Mouse (Mus musculus) small intestine, adult 2 months (tissue): ENCODE results near the gene Tnip3. TPM values are rescaled to one million over a fixed set of nuclear protein-coding genes. Genes with fewer than 3 reads are reported as not detected.

Source experiments
- H3K27ac ChIP-seq: fragments of 200-500 bp; 2 replicates; pipeline ENCODE4 v1.5.1; 2012; ENCODE audit warnings: low read depth, low read length, control low read depth, inconsistent platforms; ENCODE audit not compliant: insufficient read depth
- H3K27me3 ChIP-seq: fragments of 200-500 bp; 2 replicates; pipeline ENCODE4 v1.6.1; 2012; ENCODE audit warnings: mild to moderate bottlenecking, moderate library complexity, low read length, inconsistent platforms; ENCODE audit not compliant: control insufficient read depth, insufficient read depth
- H3K36me3 ChIP-seq: fragments of 200-500 bp; 2 replicates; pipeline ENCODE4 v1.6.1; 2012; ENCODE audit warnings: mild to moderate bottlenecking, low read length, control low read depth, inconsistent platforms; ENCODE audit not compliant: control insufficient read depth, insufficient read depth
- H3K4me1 ChIP-seq: fragments of 200-500 bp; 2 replicates; pipeline ENCODE4 v1.6.1; 2012; ENCODE audit warnings: low read length, inconsistent platforms, mixed read lengths; ENCODE audit not compliant: control insufficient read depth, insufficient read depth, insufficient read length
- H3K4me3 ChIP-seq: fragments of 200-500 bp; 2 replicates; pipeline ENCODE4 v1.5.1; 2012; ENCODE audit warnings: low read depth, mild to moderate bottlenecking, control low read depth, inconsistent platforms, low read length, moderate library complexity
- CTCF ChIP-seq: fragments of 200-500 bp; IDR thresholded peaks from 2 replicates; pipeline ENCODE4 v1.5.1; 2012; ENCODE audit warnings: low read depth, mild to moderate bottlenecking, control low read depth, inconsistent platforms, low read length, moderate library complexity, mixed read lengths; ENCODE audit not compliant: insufficient replicate concordance, insufficient read length; ENCODE audit errors: extremely low read depth
- POLR2A ChIP-seq: fragments of 200-500 bp; IDR thresholded peaks from 2 replicates; pipeline ENCODE4 v1.6.1; 2012; ENCODE audit warnings: low read depth, mild to moderate bottlenecking, control low read depth, inconsistent platforms, low read length, moderate library complexity
- WGBS: fragments of 180-500 bp; shearing (Covaris S2); methylation state at CpG from one replicate; pipeline ENCODE4 v1.1.7; 2018; 5-methylcytosine and 5-hydroxymethylcytosine counted together
- polyA plus RNA-seq: library from polyadenylated mRNA; depleted of rRNA; stranded (reverse); fragments of >200 nt; gene quantifications from 2 replicates; pipeline ENCODE4 v1.2.3, GENCODE M21; 2012; rRNA removed

Gene Tnip3
- polyA plus RNA-seq, 1 experiment = not detected

- peaks cover 5% of the 10 kb centered on the region for H3K4me1 ChIP-seq
- TF ChIP-seq POLR2A = 0 out of 2 replicates have a peak, but pooled peaks have one; percentile 4
- no peak for TF ChIP-seq CTCF
- H3K27ac ChIP-seq = no peak overlapping the region
- 2% methylated on average over 57 of the region's 57 CpGs for WGBS
- no peaks in the 10 kb centered on the region for H3K36me3 ChIP-seq
- H3K4me3 ChIP-seq = peak overlapping the region; percentile 60
- H3K27me3 ChIP-seq = peaks cover 31% of the 10 kb centered on the region
These were observed 147.3 kb downstream of the Tnip3 start for GRCm38 (mm10) chr6:65672131-65673031.

Other genes with a start within 250 kb of the Tnip3 start
- gene C130060K24Rik, start 144.2 kb upstream of the Tnip3 start, polyA plus RNA-seq = not detected in 2 replicates
- 0.09 TPM in 2 replicates for gene Ndnf, start 146.3 kb downstream of the Tnip3 start, polyA plus RNA-seq